In genomic region chr7:30873083-30873482, GRCm38 (mm10) we compare ENCODE assay signal across 8 mouse cellular contexts. TPM values are rescaled to one million over a fixed set of nuclear protein-coding genes. Genes with fewer than 3 reads are reported as not detected.
DNase-seq lines count a peak whose midpoint lies in the region; ATAC-seq and TF ChIP-seq lines count a peak whose summit lies in the region.

No protein-coding gene starts in this region.

- H3K4me2 ChIP-seq in embryonic facial prominence, embryonic 14.5 days (ENCODE audit: low read depth, low read length): peak overlapping the region; percentile 40
- H3K4me2 ChIP-seq in heart, postnatal 0 days (ENCODE audit: low read depth, low read length): no peak overlapping the region
- H3K4me2 ChIP-seq in liver, embryonic 15.5 days: peak overlapping the region; percentile 38
- H3K4me2 ChIP-seq in neural tube, embryonic 13.5 days: peak overlapping the region; percentile 41
- H3K4me2 ChIP-seq in stomach, embryonic 16.5 days (ENCODE audit: low read depth, low read length): peak overlapping the region; percentile 41; the same call in 1 of the 2 replicates

- DNase-seq in B cell, adult 2 months: peak; percentile 86 to 87
- peak; percentile 89 for DNase-seq in adrenal gland, postnatal 14 days
- DNase-seq in embryonic facial prominence, embryonic 14.5 days (ENCODE audit: low spot score): peak; percentile 69
- DNase-seq in heart, postnatal 0 days (ENCODE audit: low spot score): peak; percentile 55
- DNase-seq in kidney, postnatal 25 days: peak; percentile 78 to 93

- peak; percentile 65 for TF ChIP-seq CTCF in heart, postnatal 0 days (IDR thresholded peaks at IDR 0.05; ENCODE audit: low read depth)

- WGBS in embryonic facial prominence, embryonic 14.5 days: 20% methylated on average over 15 of the region's 15 CpGs
- WGBS in heart, postnatal 0 days: 18% methylated on average over 15 of the region's 15 CpGs
- 13% methylated on average over 15 of the region's 15 CpGs for WGBS in liver, embryonic 15.5 days (ENCODE audit: insufficient replicate concordance)
- WGBS in neural tube, embryonic 13.5 days: 29% methylated on average over 15 of the region's 15 CpGs
- WGBS in stomach, embryonic 16.5 days: 18% methylated on average over 15 of the region's 15 CpGs

- H3K4me1 ChIP-seq in embryonic facial prominence, embryonic 14.5 days (ENCODE audit: control insufficient read depth, insufficient read depth, low read length): no peaks in the 10 kb centered on the region
- H3K4me1 ChIP-seq in heart, postnatal 0 days (ENCODE audit: control insufficient read depth, insufficient read depth): no peaks in the 10 kb centered on the region
- H3K4me1 ChIP-seq in liver, embryonic 15.5 days (replicated peaks): no peaks in the 10 kb centered on the region
- no peaks in the 10 kb centered on the region for H3K4me1 ChIP-seq in neural tube, embryonic 13.5 days (replicated peaks)
- H3K4me1 ChIP-seq in stomach, embryonic 16.5 days (ENCODE audit: control insufficient read depth, insufficient read depth, low read length): no peaks in the 10 kb centered on the region

- ATAC-seq in embryonic facial prominence, embryonic 14.5 days (ENCODE audit: low read depth): no peak
- no peak for ATAC-seq in heart, postnatal 0 days (ENCODE audit: insufficient read depth, low read depth)
- ATAC-seq in liver, embryonic 15.5 days (ENCODE audit: insufficient read depth): no peak
- no peak for ATAC-seq in neural tube, embryonic 13.5 days (ENCODE audit: low read depth)
- no peak; the same call in 1 of the 2 replicates for ATAC-seq in stomach, embryonic 16.5 days (ENCODE audit: insufficient read depth, low FRiP score)

- H3K27ac ChIP-seq in embryonic facial prominence, embryonic 14.5 days (replicated peaks; ENCODE audit: low read depth, low read length): no peak overlapping the region
- H3K27ac ChIP-seq in heart, postnatal 0 days (ENCODE audit: low read depth): no peak overlapping the region
- no peak overlapping the region for H3K27ac ChIP-seq in liver, embryonic 15.5 days (replicated peaks)
- H3K27ac ChIP-seq in neural tube, embryonic 13.5 days (replicated peaks): no peak overlapping the region
- H3K27ac ChIP-seq in stomach, embryonic 16.5 days (ENCODE audit: low read length): no peak overlapping the region

- H3K9me3 ChIP-seq in embryonic facial prominence, embryonic 14.5 days (ENCODE audit: control insufficient read depth, low read length): no peaks in the 10 kb centered on the region
- H3K9me3 ChIP-seq in heart, postnatal 0 days (replicated peaks; ENCODE audit: control insufficient read depth, low read length): no peaks in the 10 kb centered on the region
- H3K9me3 ChIP-seq in liver, embryonic 15.5 days (replicated peaks): no peaks in the 10 kb centered on the region
- H3K9me3 ChIP-seq in neural tube, embryonic 13.5 days: no peaks in the 10 kb centered on the region
- no peaks in the 10 kb centered on the region for H3K9me3 ChIP-seq in stomach, embryonic 16.5 days (replicated peaks; ENCODE audit: control insufficient read depth, low read length)

- no peak overlapping the region for H3K4me3 ChIP-seq in embryonic facial prominence, embryonic 14.5 days (ENCODE audit: low read depth, low read length)
- H3K4me3 ChIP-seq in heart, postnatal 0 days (ENCODE audit: low read depth, low read length): no peak overlapping the region
- H3K4me3 ChIP-seq in liver, embryonic 15.5 days (replicated peaks): no peak overlapping the region
- no peak overlapping the region for H3K4me3 ChIP-seq in neural tube, embryonic 13.5 days
- no peak overlapping the region for H3K4me3 ChIP-seq in stomach, embryonic 16.5 days (replicated peaks; ENCODE audit: low read length)

- no peak for TF ChIP-seq EP300 in heart, postnatal 0 days (IDR thresholded peaks at IDR 0.05; ENCODE audit: low read depth)

- no peaks in the 10 kb centered on the region for H3K36me3 ChIP-seq in embryonic facial prominence, embryonic 14.5 days (ENCODE audit: control insufficient read depth, insufficient read depth, low read length)
- no peaks in the 10 kb centered on the region for H3K36me3 ChIP-seq in heart, postnatal 0 days (replicated peaks; ENCODE audit: control insufficient read depth, insufficient read depth, low read length)
- H3K36me3 ChIP-seq in liver, embryonic 15.5 days (replicated peaks): no peaks in the 10 kb centered on the region
- no peaks in the 10 kb centered on the region for H3K36me3 ChIP-seq in neural tube, embryonic 13.5 days
- H3K36me3 ChIP-seq in stomach, embryonic 16.5 days (ENCODE audit: control insufficient read depth, insufficient read depth, low read length): no peaks in the 10 kb centered on the region

- H3K9ac ChIP-seq in embryonic facial prominence, embryonic 14.5 days (ENCODE audit: low read depth, low read length): peak overlapping the region; percentile 46; the same call in 1 of the 2 replicates
- H3K9ac ChIP-seq in heart, postnatal 0 days (replicated peaks; ENCODE audit: low read depth, low read length): no peak overlapping the region
- H3K9ac ChIP-seq in liver, embryonic 15.5 days: no peak overlapping the region
- H3K9ac ChIP-seq in neural tube, embryonic 13.5 days: no peak overlapping the region
- no peak overlapping the region for H3K9ac ChIP-seq in stomach, embryonic 16.5 days (ENCODE audit: low read length)

- H3K27me3 ChIP-seq in embryonic facial prominence, embryonic 14.5 days (replicated peaks; ENCODE audit: control insufficient read depth, insufficient read depth, low read length): no peaks in the 10 kb centered on the region
- H3K27me3 ChIP-seq in heart, postnatal 0 days (ENCODE audit: control insufficient read depth, insufficient read depth, low read length): 0 out of 2 replicates have a peak, but pooled peaks cover 3% of the 10 kb centered on the region
- 0 out of 2 replicates have a peak, but pooled peaks cover 5% of the 10 kb centered on the region for H3K27me3 ChIP-seq in liver, embryonic 15.5 days
- H3K27me3 ChIP-seq in neural tube, embryonic 13.5 days: 0 out of 2 replicates have a peak, but pooled peaks cover 3% of the 10 kb centered on the region
- H3K27me3 ChIP-seq in stomach, embryonic 16.5 days (ENCODE audit: control insufficient read depth, insufficient read depth, low read length): no peaks in the 10 kb centered on the region

RNA-seq across cellular contexts. Expression of gene Cd22, which starts 7.1 kb away (rescaled TPM):
- 3.2 and 14.1 TPM in 2 replicates for total RNA-seq in adrenal gland, postnatal 14 days (2021)
- polyA plus RNA-seq in embryonic facial prominence, embryonic 14.5 days (2014; fragmentation: Nextera tagmentation; extraction: Ambion mirVana): 0.22 TPM in 1 of 2 replicates, not detected in the other
- not detected in 2 replicates for total RNA-seq in heart, postnatal 0 days (2014; rRNA removed; ENCODE audit: low replicate concordance)
- polyA plus RNA-seq in heart, postnatal 0 days (2015; fragmentation: Nextera tagmentation; extraction: Ambion mirVana): 0.08 and 0.23 TPM in 2 replicates
- 0.81 and 0.86 TPM in 2 replicates for polyA plus RNA-seq in liver, embryonic 15.5 days (2015; fragmentation: Nextera tagmentation; extraction: Ambion mirVana)
- 0.43 TPM in 1 of 2 replicates, not detected in the other for polyA plus RNA-seq in neural tube, embryonic 13.5 days (2015; fragmentation: Nextera tagmentation; extraction: Ambion mirVana)
- 0.08 and 0.29 TPM in 2 replicates for polyA plus RNA-seq in stomach, embryonic 16.5 days (2015; fragmentation: Nextera tagmentation; extraction: Ambion mirVana)

RNA-seq across cellular contexts. Expression of gene Ffar1, which starts 11.7 kb away (rescaled TPM):
- 0.41 TPM in 1 of 2 replicates, not detected in the other for total RNA-seq in adrenal gland, postnatal 14 days (2021)
- not detected in 2 replicates for polyA plus RNA-seq in embryonic facial prominence, embryonic 14.5 days (2014; fragmentation: Nextera tagmentation; extraction: Ambion mirVana)
- not detected in 2 replicates for total RNA-seq in heart, postnatal 0 days (2014; rRNA removed; ENCODE audit: low replicate concordance)
- polyA plus RNA-seq in heart, postnatal 0 days (2015; fragmentation: Nextera tagmentation; extraction: Ambion mirVana): not detected in 2 replicates
- polyA plus RNA-seq in liver, embryonic 15.5 days (2015; fragmentation: Nextera tagmentation; extraction: Ambion mirVana): not detected in 2 replicates
- not detected in 2 replicates for polyA plus RNA-seq in neural tube, embryonic 13.5 days (2015; fragmentation: Nextera tagmentation; extraction: Ambion mirVana)
- 0.17 TPM in 2 replicates for polyA plus RNA-seq in stomach, embryonic 16.5 days (2015; fragmentation: Nextera tagmentation; extraction: Ambion mirVana)

RNA-seq across cellular contexts. Expression of gene Ffar3, which starts 17.1 kb away (rescaled TPM):
- total RNA-seq in adrenal gland, postnatal 14 days (2021): 0.26 and 0.38 TPM in 2 replicates
- not detected in 2 replicates for polyA plus RNA-seq in embryonic facial prominence, embryonic 14.5 days (2014; fragmentation: Nextera tagmentation; extraction: Ambion mirVana)
- not detected in 2 replicates for total RNA-seq in heart, postnatal 0 days (2014; rRNA removed; ENCODE audit: low replicate concordance)
- polyA plus RNA-seq in heart, postnatal 0 days (2015; fragmentation: Nextera tagmentation; extraction: Ambion mirVana): not detected in 2 replicates
- polyA plus RNA-seq in liver, embryonic 15.5 days (2015; fragmentation: Nextera tagmentation; extraction: Ambion mirVana): not detected in 2 replicates
- not detected in 2 replicates for polyA plus RNA-seq in neural tube, embryonic 13.5 days (2015; fragmentation: Nextera tagmentation; extraction: Ambion mirVana)
- polyA plus RNA-seq in stomach, embryonic 16.5 days (2015; fragmentation: Nextera tagmentation; extraction: Ambion mirVana): 0.44 and 0.47 TPM in 2 replicates

RNA-seq across cellular contexts. Expression of gene Mag, which starts 41.6 kb away (rescaled TPM):
- total RNA-seq in adrenal gland, postnatal 14 days (2021): 0.33 and 0.90 TPM in 2 replicates
- polyA plus RNA-seq in embryonic facial prominence, embryonic 14.5 days (2014; fragmentation: Nextera tagmentation; extraction: Ambion mirVana): 1.3 and 1.4 TPM in 2 replicates
- 0.38 and 1.2 TPM in 2 replicates for total RNA-seq in heart, postnatal 0 days (2014; rRNA removed; ENCODE audit: low replicate concordance)
- 0.07 and 0.10 TPM in 2 replicates for polyA plus RNA-seq in heart, postnatal 0 days (2015; fragmentation: Nextera tagmentation; extraction: Ambion mirVana)
- polyA plus RNA-seq in liver, embryonic 15.5 days (2015; fragmentation: Nextera tagmentation; extraction: Ambion mirVana): 0.32 and 0.39 TPM in 2 replicates
- 2.6 and 3.1 TPM in 2 replicates for polyA plus RNA-seq in neural tube, embryonic 13.5 days (2015; fragmentation: Nextera tagmentation; extraction: Ambion mirVana)
- polyA plus RNA-seq in stomach, embryonic 16.5 days (2015; fragmentation: Nextera tagmentation; extraction: Ambion mirVana): 0.35 and 0.45 TPM in 2 replicates

RNA-seq across cellular contexts. Expression of gene Ffar2, which starts 49.5 kb away (rescaled TPM):
- total RNA-seq in adrenal gland, postnatal 14 days (2021): 1.1 TPM in 2 replicates
- polyA plus RNA-seq in embryonic facial prominence, embryonic 14.5 days (2014; fragmentation: Nextera tagmentation; extraction: Ambion mirVana): 0.14 and 0.46 TPM in 2 replicates
- total RNA-seq in heart, postnatal 0 days (2014; rRNA removed; ENCODE audit: low replicate concordance): not detected in 2 replicates
- 0.05 TPM in 2 replicates for polyA plus RNA-seq in heart, postnatal 0 days (2015; fragmentation: Nextera tagmentation; extraction: Ambion mirVana)
- 0.94 and 1.2 TPM in 2 replicates for polyA plus RNA-seq in liver, embryonic 15.5 days (2015; fragmentation: Nextera tagmentation; extraction: Ambion mirVana)
- 0.32 TPM in 1 of 2 replicates, not detected in the other for polyA plus RNA-seq in neural tube, embryonic 13.5 days (2015; fragmentation: Nextera tagmentation; extraction: Ambion mirVana)
- 8.2 and 11.6 TPM in 2 replicates for polyA plus RNA-seq in stomach, embryonic 16.5 days (2015; fragmentation: Nextera tagmentation; extraction: Ambion mirVana)
